Mouse (Mus musculus) spleen, adult 2 months (tissue): ENCODE data around the gene Vwc2.

Experiments used
- CTCF ChIP-seq: fragments of 200-500 bp; IDR thresholded peaks from 2 replicates; pipeline ENCODE4 v1.5.1; 2011; ENCODE audit warnings: mild to moderate bottlenecking, inconsistent platforms; ENCODE audit not compliant: insufficient read depth, insufficient read length, insufficient replicate concordance; ENCODE audit errors: extremely low read depth
- POLR2A ChIP-seq: fragments of 200-500 bp; IDR thresholded peaks from 2 replicates; pipeline ENCODE4 v1.6.1; 2011; ENCODE audit warnings: low read depth, low read length, inconsistent platforms

DNA sequence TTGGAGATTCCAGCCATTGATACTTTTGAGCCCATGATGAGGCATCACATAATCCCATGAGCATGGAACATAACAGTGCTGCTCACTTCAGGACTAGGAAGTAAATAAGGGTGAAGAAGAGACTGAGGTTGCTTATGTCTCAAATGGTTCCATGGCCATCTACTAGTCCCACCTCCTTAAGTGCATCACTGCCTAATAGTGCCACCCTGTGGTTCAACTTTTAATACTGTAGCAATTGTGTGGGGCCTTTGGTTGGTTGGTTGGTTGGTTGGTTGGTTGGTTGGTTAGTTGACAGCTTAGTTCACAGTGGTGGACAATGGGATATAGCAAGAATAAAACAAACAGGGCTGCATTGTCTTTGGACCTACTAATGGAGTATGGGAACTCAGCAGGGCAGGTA, 26.6 kb downstream of the Vwc2 start:
- TF ChIP-seq CTCF (no peak), POLR2A (no peak)
